Mouse (Mus musculus): Measurements from ENCODE around the gene Jdp2. TPM values are rescaled to one million over a fixed set of nuclear protein-coding genes. Genes with fewer than 3 reads are reported as not detected.
A peak's percentile ranks its signal among the peaks of the same experiment; 100 is the strongest.

Jdp2 gene
- polyA plus RNA-seq, 1 experiment from 2014 or later, result 0.80 TPM

- Histone ChIP-seq H3K9ac (ENCODE audit: low read length) (no peak overlapping the region), H3K4me1 (ENCODE audit: control insufficient read depth, insufficient read depth, low read length) (no peaks in the 10 kb centered on the region), H3K27me3 (ENCODE audit: control insufficient read depth, insufficient read depth, low read length) (no peaks in the 10 kb centered on the region), H3K4me2 (ENCODE audit: low read depth, low read length) (no peak overlapping the region), H3K4me3 (replicated peaks; ENCODE audit: low read length) (no peak overlapping the region), H3K27ac (ENCODE audit: low read length) (no peak overlapping the region), H3K36me3 (ENCODE audit: control insufficient read depth, insufficient read depth, low read length) (no peaks in the 10 kb centered on the region), H3K9me3 (replicated peaks; ENCODE audit: control insufficient read depth, low read length) (no peaks in the 10 kb centered on the region)
- no peak for ATAC-seq (ENCODE audit: insufficient read depth, low FRiP score)
- WGBS, result 55% methylated on average over 2 of the region's 2 CpGs
Observed at GRCm38 (mm10) chr12:85679808-85680207, 81.0 kb downstream of the Jdp2 start.

DNA sequence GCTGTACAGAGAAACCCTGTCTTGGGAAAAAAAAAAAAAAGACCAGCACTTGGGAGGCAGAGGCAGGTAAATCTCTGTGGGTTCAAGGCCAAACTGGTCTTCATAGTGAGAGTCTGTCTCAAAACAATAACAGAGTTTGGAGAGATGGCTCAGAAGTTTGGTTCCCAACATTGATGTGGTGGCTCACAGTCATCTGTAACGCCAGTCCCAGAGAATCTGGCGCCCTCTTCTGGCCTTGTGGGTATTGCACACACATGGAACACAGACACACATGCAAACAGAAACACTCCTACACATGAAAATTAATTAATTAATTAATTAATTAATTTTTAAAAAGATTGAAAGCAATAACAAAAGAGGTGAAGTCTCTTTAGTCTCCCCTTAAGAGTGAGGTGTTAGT lies 83.5 kb downstream of the Jdp2 start:
- Histone ChIP-seq H3K4me2 (ENCODE audit: low read depth, low read length) (no peak overlapping the region), H3K4me1 (ENCODE audit: control insufficient read depth, insufficient read depth, low read length) (no peaks in the 10 kb centered on the region), H3K4me3 (replicated peaks; ENCODE audit: low read length) (no peak overlapping the region), H3K36me3 (ENCODE audit: control insufficient read depth, insufficient read depth, low read length) (no peaks in the 10 kb centered on the region), H3K27me3 (ENCODE audit: control insufficient read depth, insufficient read depth, low read length) (no peaks in the 10 kb centered on the region), H3K9me3 (replicated peaks; ENCODE audit: control insufficient read depth, low read length) (no peaks in the 10 kb centered on the region), H3K9ac (ENCODE audit: low read length) (no peak overlapping the region), H3K27ac (ENCODE audit: low read length) (no peak overlapping the region)
- 41% methylated on average over 2 of the region's 2 CpGs for WGBS
- no peak for ATAC-seq (ENCODE audit: insufficient read depth, low FRiP score)

- Histone ChIP-seq H3K27me3 (ENCODE audit: control insufficient read depth, insufficient read depth, low read length) (no peaks in the 10 kb centered on the region), H3K9me3 (replicated peaks; ENCODE audit: control insufficient read depth, low read length) (no peaks in the 10 kb centered on the region), H3K27ac (ENCODE audit: low read length) (no peak overlapping the region), H3K4me2 (ENCODE audit: low read depth, low read length) (no peak overlapping the region), H3K4me3 (replicated peaks; ENCODE audit: low read length) (no peak overlapping the region), H3K36me3 (ENCODE audit: control insufficient read depth, insufficient read depth, low read length) (no peaks in the 10 kb centered on the region), H3K9ac (ENCODE audit: low read length) (no peak overlapping the region), H3K4me1 (ENCODE audit: control insufficient read depth, insufficient read depth, low read length) (no peaks in the 10 kb centered on the region)
- no peak for ATAC-seq (ENCODE audit: insufficient read depth, low FRiP score)
- 78% methylated on average over 16 of the region's 16 CpGs for WGBS
Observed at GRCm38 (mm10) chr12:85684411-85685275, 85.8 kb downstream of the Jdp2 start.

DNA sequence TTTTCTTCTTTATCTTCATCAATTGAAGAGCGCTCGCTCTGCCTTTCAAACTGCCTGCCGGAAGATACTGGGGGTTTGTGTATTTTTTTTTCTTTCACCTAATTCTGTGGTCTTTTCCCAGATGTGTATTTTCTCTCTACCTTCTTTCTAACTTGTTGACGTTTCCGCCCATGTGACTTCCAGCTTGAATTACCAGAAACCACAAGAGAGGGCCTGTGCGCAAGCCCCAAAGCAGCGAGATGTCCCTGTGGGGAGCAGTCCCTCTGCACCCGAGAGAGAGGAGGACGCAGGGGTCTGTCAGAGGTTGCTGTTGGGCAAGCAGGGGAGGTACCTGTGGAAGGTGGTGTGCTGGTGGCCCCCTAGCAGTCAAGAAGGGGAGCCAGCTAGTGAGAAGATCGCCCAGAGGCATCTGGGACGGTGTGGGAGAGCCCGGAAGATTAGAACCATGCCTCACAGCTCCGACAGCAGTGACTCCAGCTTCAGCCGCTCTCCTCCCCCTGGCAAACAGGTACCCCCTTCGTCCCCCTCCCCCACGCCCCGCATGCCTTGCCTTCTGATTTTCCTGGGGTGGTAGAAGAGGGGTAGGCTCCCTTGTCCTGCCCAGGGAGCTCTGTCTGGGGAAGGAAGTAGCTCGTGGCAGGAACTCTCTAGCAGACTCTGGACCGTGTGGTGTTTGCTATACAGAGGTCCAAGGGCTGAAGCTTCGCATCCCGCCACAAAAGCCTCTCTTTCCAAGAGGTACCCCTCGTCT lies 87.8 kb downstream of the Jdp2 start, which contains the start of gene Batf:
Gene Batf (plus strand): TSS at position 204 of the 751 bp plus-strand sequence.
- H3K4me2 ChIP-seq (ENCODE audit: low read depth, low read length), result peak within 1 kb of the TSS; percentile 43
- H3K4me1 ChIP-seq (ENCODE audit: control insufficient read depth, insufficient read depth, low read length), result no peaks in the 10 kb centered on the region
- 28% methylated on average over 22 of the region's 22 CpGs for WGBS
- 0 out of 2 replicates have a peak within 1 kb of the TSS, but pooled peaks have one; percentile 36 for H3K9ac ChIP-seq (ENCODE audit: low read length)
- H3K4me3 ChIP-seq (replicated peaks; ENCODE audit: low read length), result peak within 1 kb of the TSS; percentile 28
- ATAC-seq (ENCODE audit: insufficient read depth, low FRiP score), result no peak
- no peaks in the 10 kb centered on the region for H3K36me3 ChIP-seq (ENCODE audit: control insufficient read depth, insufficient read depth, low read length)
- H3K27ac ChIP-seq (ENCODE audit: low read length), result no peak within 1 kb of the TSS
- no peaks in the 10 kb centered on the region for H3K27me3 ChIP-seq (ENCODE audit: control insufficient read depth, insufficient read depth, low read length)
- H3K9me3 ChIP-seq (replicated peaks; ENCODE audit: control insufficient read depth, low read length), result no peaks in the 10 kb centered on the region

DNA sequence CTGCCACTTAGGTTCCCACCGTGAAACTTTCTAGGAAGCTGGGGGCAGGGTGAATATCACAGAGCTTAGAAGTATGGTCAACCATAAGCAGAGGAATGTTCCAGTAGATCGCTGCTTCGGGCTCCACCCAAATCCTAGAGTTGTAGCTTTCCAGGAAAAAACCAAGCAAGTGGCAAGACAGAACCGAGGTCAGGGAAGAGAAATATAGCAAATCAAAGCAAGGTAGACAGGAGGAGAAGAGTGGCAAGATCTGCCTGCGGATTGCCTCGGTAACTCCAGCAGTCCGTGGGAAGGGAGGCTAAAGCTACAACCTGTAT lies 88.3 kb downstream of the Jdp2 start:
- no peak for ATAC-seq (ENCODE audit: insufficient read depth, low FRiP score)
- Histone ChIP-seq H3K4me3 (replicated peaks; ENCODE audit: low read length) (peak overlapping the region; percentile 28), H3K36me3 (ENCODE audit: control insufficient read depth, insufficient read depth, low read length) (no peaks in the 10 kb centered on the region), H3K27me3 (ENCODE audit: control insufficient read depth, insufficient read depth, low read length) (no peaks in the 10 kb centered on the region), H3K27ac (ENCODE audit: low read length) (no peak overlapping the region), H3K4me2 (ENCODE audit: low read depth, low read length) (peak overlapping the region; percentile 43), H3K9me3 (replicated peaks; ENCODE audit: control insufficient read depth, low read length) (no peaks in the 10 kb centered on the region), H3K4me1 (ENCODE audit: control insufficient read depth, insufficient read depth, low read length) (no peaks in the 10 kb centered on the region), H3K9ac (ENCODE audit: low read length) (no peak overlapping the region)
- WGBS, result 60% methylated on average over 7 of the region's 7 CpGs

DNA sequence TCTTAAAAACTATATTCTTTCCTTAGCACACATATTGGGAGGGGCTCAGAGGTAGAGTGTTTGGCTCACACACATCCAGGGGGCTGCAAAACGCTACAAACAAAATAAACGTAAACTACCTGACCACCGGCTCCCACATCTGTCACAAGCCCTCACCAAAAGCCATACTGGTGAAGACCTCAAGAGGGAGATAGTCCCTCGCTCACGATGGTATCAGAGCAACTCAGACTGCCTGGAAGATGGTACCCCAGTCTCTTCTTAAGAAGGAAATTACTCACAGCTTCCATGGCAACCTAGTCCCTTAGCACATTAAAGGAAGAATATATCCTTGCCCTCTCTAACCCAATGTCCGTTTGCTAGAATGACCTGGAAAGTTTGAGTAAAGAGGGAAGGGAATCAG lies 89.0 kb downstream of the Jdp2 start:
- no peaks in the 10 kb centered on the region for H3K27me3 ChIP-seq (ENCODE audit: control insufficient read depth, insufficient read depth, low read length)
- H3K4me2 ChIP-seq (ENCODE audit: low read depth, low read length), result no peak overlapping the region
- WGBS, result 58% methylated on average over 6 of the region's 6 CpGs
- no peaks in the 10 kb centered on the region for H3K9me3 ChIP-seq (replicated peaks; ENCODE audit: control insufficient read depth, low read length)
- no peak overlapping the region for H3K9ac ChIP-seq (ENCODE audit: low read length)
- H3K4me1 ChIP-seq (ENCODE audit: control insufficient read depth, insufficient read depth, low read length), result no peaks in the 10 kb centered on the region
- no peak overlapping the region for H3K4me3 ChIP-seq (replicated peaks; ENCODE audit: low read length)
- no peak overlapping the region for H3K27ac ChIP-seq (ENCODE audit: low read length)
- ATAC-seq (ENCODE audit: insufficient read depth, low FRiP score), result no peak
- H3K36me3 ChIP-seq (ENCODE audit: control insufficient read depth, insufficient read depth, low read length), result no peaks in the 10 kb centered on the region

Other genes starting within 250 kb of the Jdp2 start
- gene Tmed10, start 224.2 kb upstream of the Jdp2 start, polyA plus RNA-seq (2015; fragmentation: Nextera tagmentation; extraction: Ambion mirVana), result 383 and 401 TPM in 2 replicates
- gene Fos, start 125.1 kb upstream of the Jdp2 start, polyA plus RNA-seq (2015; fragmentation: Nextera tagmentation; extraction: Ambion mirVana), result 16.1 and 21.1 TPM in 2 replicates
- gene Batf, start 87.6 kb downstream of the Jdp2 start, polyA plus RNA-seq (2015; fragmentation: Nextera tagmentation; extraction: Ambion mirVana), result 3.4 and 4.6 TPM in 2 replicates
- 2.1 and 2.2 TPM in 2 replicates for gene Flvcr2, start 147.5 kb downstream of the Jdp2 start, polyA plus RNA-seq (2015; fragmentation: Nextera tagmentation; extraction: Ambion mirVana)
- gene Erg28, start 225.5 kb downstream of the Jdp2 start, polyA plus RNA-seq (2015; fragmentation: Nextera tagmentation; extraction: Ambion mirVana), result 123 and 132 TPM in 2 replicates
- 9.3 and 11.4 TPM in 2 replicates for gene Ttll5, start 225.6 kb downstream of the Jdp2 start, polyA plus RNA-seq (2015; fragmentation: Nextera tagmentation; extraction: Ambion mirVana)